In the genomic region with DNA sequence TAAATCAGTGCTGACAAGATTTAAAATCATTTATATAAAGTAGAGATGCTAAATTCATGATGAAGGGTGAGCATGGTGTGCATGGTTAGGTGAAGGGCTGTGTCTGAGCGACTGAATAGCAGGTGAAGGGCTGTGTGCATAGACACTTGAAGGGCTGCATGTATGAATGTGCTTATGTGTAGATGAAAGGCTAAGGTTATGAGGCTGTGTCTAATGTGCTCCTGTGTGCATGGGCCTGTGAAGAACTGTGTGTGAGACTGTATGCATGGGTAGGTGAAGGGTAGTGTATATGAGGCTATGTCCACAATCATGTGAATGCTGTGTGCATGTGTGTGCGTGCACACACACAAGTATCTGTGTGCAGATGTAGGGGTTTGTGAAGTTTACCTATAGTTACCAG, we compare ENCODE assay signal across 1 mouse cellular context.
TF ChIP-seq lines count a peak whose summit lies in the region.

No protein-coding gene starts in this region.

TF ChIP-seq in MEL, 35 proteins besides CTCF, POLR2A, EP300 and RAD21:
- peak; percentile 42; the same call in 1 of the 2 replicates for TF ChIP-seq RCOR1 (IDR thresholded peaks at IDR 0.05; ENCODE audit: low read depth, low read length)
- no peak for TF ChIP-seq BHLHE40 (IDR thresholded peaks at IDR 0.05; ENCODE audit: borderline replicate concordance, low read depth, low read length)
